Mouse (Mus musculus) midbrain, embryonic 13.5 days (tissue): ENCODE data around the gene Dnajb4. TPM values are rescaled to one million over a fixed set of nuclear protein-coding genes. Genes with fewer than 3 reads are reported as not detected.
"Not testable (repeated sequence)": the region's sequence is repeated elsewhere in the genome, so short reads cannot be mapped to it uniquely, and the experiment has no call there.

Source experiments
- ATAC-seq: fragments of 200-750 bp; cut with Nextera tagmentation; 2 replicates; pipeline ENCODE4 v1.8.0; 2017; ENCODE audit warnings: mild to moderate bottlenecking, moderate TSS enrichment, moderate library complexity
- H3K27ac ChIP-seq: fragments of 300-500 bp; sonication (generic); 2 replicates; pipeline ENCODE4 v1.5.1; 2015; ENCODE audit warnings: inconsistent platforms, mild to moderate bottlenecking, moderate library complexity
- H3K27me3 ChIP-seq: fragments of 300-500 bp; sonication (generic); 2 replicates; pipeline ENCODE4 v1.6.1; 2015; ENCODE audit warnings: mild to moderate bottlenecking, inconsistent platforms
- H3K36me3 ChIP-seq: fragments of 300-500 bp; sonication (generic); 2 replicates; pipeline ENCODE4 v1.6.1; 2015; ENCODE audit warnings: mild to moderate bottlenecking, inconsistent platforms
- H3K4me1 ChIP-seq: fragments of 300-500 bp; sonication (generic); replicated peaks from 2 replicates; pipeline ENCODE4 v1.6.1; 2015; ENCODE audit warnings: inconsistent platforms
- H3K4me2 ChIP-seq: fragments of 300-500 bp; sonication (generic); replicated peaks from 2 replicates; pipeline ENCODE4 v1.6.1; 2015; ENCODE audit warnings: moderate library complexity, mild to moderate bottlenecking, inconsistent platforms
- H3K4me3 ChIP-seq: fragments of 300-500 bp; sonication (generic); replicated peaks from 2 replicates; pipeline ENCODE4 v1.5.1; 2015; ENCODE audit warnings: mild to moderate bottlenecking, inconsistent platforms
- H3K9ac ChIP-seq: fragments of 300-500 bp; sonication (generic); replicated peaks from 2 replicates; pipeline ENCODE4 v1.6.1; 2015; ENCODE audit warnings: mild to moderate bottlenecking, inconsistent platforms
- H3K9me3 ChIP-seq: fragments of 300-500 bp; sonication (generic); 2 replicates; pipeline ENCODE4 v1.6.1; 2016; ENCODE audit warnings: mild to moderate bottlenecking, inconsistent platforms
- WGBS: fragments of 180-500 bp; shearing (Covaris S2); methylation state at CpG from one replicate; pipeline ENCODE4 v1.1.7; 2015; 5-methylcytosine and 5-hydroxymethylcytosine counted together
- polyA plus RNA-seq: library from polyadenylated mRNA; unstranded; fragments of >200 nt; fragmentation: Nextera tagmentation; extraction: Ambion mirVana; gene quantifications from 2 replicates; pipeline ENCODE4 v1.2.1, GENCODE M21; 2015

The Dnajb4 gene
- polyA plus RNA-seq, 1 experiment from 2014 or later = 33.9 TPM

- no peak overlapping the region for H3K4me2 ChIP-seq
- no peak overlapping the region for H3K27ac ChIP-seq
- H3K4me3 ChIP-seq = no peak overlapping the region
- no peaks in the 10 kb centered on the region; the same call in 1 of the 2 replicates for H3K4me1 ChIP-seq
- H3K27me3 ChIP-seq = peaks cover 4% of the 10 kb centered on the region; the same call in 1 of the 2 replicates
- no peak overlapping the region for H3K9ac ChIP-seq
- ATAC-seq = no peak
- no peaks in the 10 kb centered on the region for H3K9me3 ChIP-seq
- no peaks in the 10 kb centered on the region for H3K36me3 ChIP-seq
- WGBS = 88% methylated on average over 5 of the region's 5 CpGs
Observed at GRCm38 (mm10) chr3:152154095-152154494, 56.0 kb downstream of the Dnajb4 start.

GRCm38 (mm10) chr3:152153152-152153551 lies 57.0 kb downstream of the Dnajb4 start:
- Histone ChIP-seq H3K27me3 (peaks cover 4% of the 10 kb centered on the region; the same call in 1 of the 2 replicates), H3K4me2 (no peak overlapping the region), H3K27ac (no peak overlapping the region), H3K4me1 (no peaks in the 10 kb centered on the region; the same call in 1 of the 2 replicates), H3K4me3 (no peak overlapping the region), H3K9me3 (no peaks in the 10 kb centered on the region), H3K36me3 (no peaks in the 10 kb centered on the region), H3K9ac (no peak overlapping the region)
- 90% methylated on average over 2 of the region's 2 CpGs for WGBS
- no peak for ATAC-seq

- 100% methylated on average over 1 of the region's 1 CpGs for WGBS
- no peak overlapping the region for H3K4me3 ChIP-seq
Observed at GRCm38 (mm10) chr3:152152483-152152804, 57.7 kb downstream of the Dnajb4 start.

GRCm38 (mm10) chr3:152151725-152152482 lies 58.2 kb downstream of the Dnajb4 start:
- Histone ChIP-seq H3K9ac (no peak overlapping the region), H3K4me2 (peak overlapping the region; percentile 41), H3K27me3 (peaks cover 2% of the 10 kb centered on the region; the same call in 1 of the 2 replicates), H3K4me1 (no peaks in the 10 kb centered on the region; the same call in 1 of the 2 replicates), H3K36me3 (no peaks in the 10 kb centered on the region), H3K4me3 (peak overlapping the region; percentile 22), H3K27ac (no peak overlapping the region), H3K9me3 (no peaks in the 10 kb centered on the region)
- 0 out of 2 replicates have a peak, but pooled peaks have one; percentile 35 for ATAC-seq
- 67% methylated on average over 24 of the region's 29 CpGs for WGBS

More at GRCm38 (mm10) chr3:152152483-152152804, 57.7 kb downstream of the Dnajb4 start:
- H3K9me3 ChIP-seq = no peaks in the 10 kb centered on the region
- peaks cover 4% of the 10 kb centered on the region; the same call in 1 of the 2 replicates for H3K27me3 ChIP-seq
- H3K9ac ChIP-seq = no peak overlapping the region
- H3K4me1 ChIP-seq = no peaks in the 10 kb centered on the region; the same call in 1 of the 2 replicates
- H3K4me2 ChIP-seq = no peak overlapping the region
- H3K36me3 ChIP-seq = no peaks in the 10 kb centered on the region
- no peak overlapping the region for H3K27ac ChIP-seq
- ATAC-seq = no peak

DNA sequence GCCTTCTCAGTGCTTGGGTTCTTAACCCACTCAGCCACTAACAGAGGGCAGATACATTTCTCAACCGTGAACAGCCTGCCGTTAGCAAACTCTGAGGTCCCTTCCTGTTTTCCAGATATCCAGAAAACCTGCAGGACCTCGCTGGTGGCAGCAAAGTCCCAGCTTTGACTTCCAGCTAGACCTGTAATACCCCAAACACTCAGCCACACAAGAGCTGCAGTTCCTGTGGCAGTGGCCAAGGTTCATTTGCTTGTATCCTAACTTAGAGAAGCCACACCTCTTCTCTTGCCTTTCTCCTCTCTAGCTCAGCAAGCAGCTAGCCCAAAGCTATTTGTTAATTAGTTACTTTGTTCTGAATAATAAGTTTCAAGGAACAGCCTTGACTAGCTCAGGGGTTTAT lies 60.2 kb downstream of the Dnajb4 start:
- H3K4me2 ChIP-seq = no peak overlapping the region
- no peak overlapping the region for H3K4me3 ChIP-seq
- H3K27ac ChIP-seq = no peak overlapping the region
- no peak for ATAC-seq
- no peaks in the 10 kb centered on the region for H3K36me3 ChIP-seq
- H3K9me3 ChIP-seq = no peaks in the 10 kb centered on the region
- no peaks in the 10 kb centered on the region for H3K27me3 ChIP-seq
- H3K9ac ChIP-seq = no peak overlapping the region
- 66% methylated on average over 3 of the region's 3 CpGs for WGBS
- no peaks in the 10 kb centered on the region for H3K4me1 ChIP-seq

GRCm38 (mm10) chr3:152149449-152149848 lies 60.7 kb downstream of the Dnajb4 start:
- no peak overlapping the region for H3K9ac ChIP-seq
- no peaks in the 10 kb centered on the region for H3K36me3 ChIP-seq
- no peaks in the 10 kb centered on the region for H3K9me3 ChIP-seq
- no peak for ATAC-seq
- WGBS = 83% methylated on average over 7 of the region's 7 CpGs
- H3K27ac ChIP-seq = no peak overlapping the region
- H3K27me3 ChIP-seq = no peaks in the 10 kb centered on the region
- H3K4me2 ChIP-seq = no peak overlapping the region
- no peak overlapping the region for H3K4me3 ChIP-seq
- H3K4me1 ChIP-seq = no peaks in the 10 kb centered on the region

DNA sequence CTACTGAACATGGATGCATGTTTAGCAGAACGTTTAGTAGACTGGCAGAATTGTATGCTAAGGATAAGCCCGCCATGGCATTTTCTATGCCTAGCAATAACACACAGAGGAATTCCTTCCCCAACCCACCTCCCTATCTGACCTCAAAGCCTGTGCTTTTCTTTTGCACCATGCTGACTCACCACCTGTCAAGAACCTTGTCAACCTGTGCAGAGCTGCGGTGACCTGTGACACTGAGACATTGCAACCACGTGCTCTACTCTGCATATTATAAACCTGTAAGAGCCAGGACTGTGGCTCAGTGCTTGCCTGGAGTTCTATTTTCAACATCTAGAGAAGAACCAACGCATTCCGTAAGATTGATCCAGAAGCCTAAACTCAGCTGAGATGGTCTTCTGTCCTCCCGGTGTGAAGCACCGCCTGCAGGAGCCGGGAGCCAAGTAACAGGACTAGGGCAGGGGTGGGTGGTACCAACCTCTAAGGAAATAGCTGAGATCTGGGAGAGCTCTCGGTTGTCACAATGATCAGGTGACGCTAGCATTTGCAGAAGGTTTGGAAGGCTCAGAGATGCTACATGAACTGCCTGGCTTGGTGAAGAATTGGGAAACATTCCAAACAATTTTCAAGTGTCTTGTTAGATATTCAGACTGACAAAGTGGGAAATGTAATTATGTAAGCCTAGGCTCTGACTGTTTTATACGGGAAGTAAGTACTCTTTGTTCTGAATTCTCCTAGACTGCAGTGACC lies 62.8 kb downstream of the Dnajb4 start:
- no peak overlapping the region for H3K9ac ChIP-seq
- H3K4me3 ChIP-seq = no peak overlapping the region
- no peak overlapping the region for H3K4me2 ChIP-seq
- H3K27me3 ChIP-seq = no peaks in the 10 kb centered on the region
- no peaks in the 10 kb centered on the region for H3K9me3 ChIP-seq
- H3K36me3 ChIP-seq = no peaks in the 10 kb centered on the region
- ATAC-seq = no peak
- no peak overlapping the region for H3K27ac ChIP-seq
- 81% methylated on average over 12 of the region's 12 CpGs for WGBS
- no peaks in the 10 kb centered on the region for H3K4me1 ChIP-seq

GRCm38 (mm10) chr3:152145186-152145585 lies 64.9 kb downstream of the Dnajb4 start:
- Histone ChIP-seq H3K4me1 (no peaks in the 10 kb centered on the region), H3K4me2 (no peak overlapping the region), H3K27me3 (no peaks in the 10 kb centered on the region), H3K27ac (no peak overlapping the region), H3K4me3 (no peak overlapping the region), H3K9ac (no peak overlapping the region), H3K36me3 (no peaks in the 10 kb centered on the region), H3K9me3 (no peaks in the 10 kb centered on the region)
- 78% methylated on average over 2 of the region's 2 CpGs for WGBS
- ATAC-seq = 0 out of 2 replicates have a peak, but pooled peaks have one; percentile 45

DNA sequence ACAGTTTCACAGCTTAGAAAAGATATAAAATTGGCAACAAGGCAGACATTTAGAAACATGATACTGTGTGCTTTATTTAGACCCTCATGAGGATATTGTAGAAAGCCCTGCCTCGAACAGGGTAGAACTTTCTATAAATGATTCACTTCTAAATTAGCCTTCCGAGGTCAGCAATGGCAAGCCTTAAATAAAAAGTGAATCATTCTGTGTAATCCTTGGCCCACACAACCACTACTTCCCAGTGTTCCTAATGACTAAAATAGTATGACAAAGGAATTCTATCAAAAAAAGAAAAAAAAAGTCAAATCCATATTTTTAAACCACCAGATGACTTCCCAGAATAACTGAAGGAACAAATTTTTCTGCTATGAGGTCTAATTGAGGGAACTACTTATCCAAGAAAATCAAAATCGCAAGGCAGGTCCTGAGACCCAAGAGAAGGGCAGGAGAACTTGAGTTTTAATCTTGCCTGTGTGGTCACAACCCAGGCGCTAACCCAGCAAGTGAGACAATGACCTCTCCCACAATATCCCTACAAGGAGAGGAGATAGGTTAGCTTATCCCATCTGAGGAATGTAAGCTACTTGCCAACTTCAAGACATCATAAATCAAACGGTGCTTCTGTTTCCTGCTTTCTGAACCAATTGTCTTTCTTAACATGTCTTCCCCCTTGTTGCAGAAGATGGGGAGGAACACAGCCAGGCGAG lies 67.0 kb downstream of the Dnajb4 start:
- Histone ChIP-seq H3K36me3 (no peaks in the 10 kb centered on the region), H3K27ac (no peak overlapping the region), H3K4me1 (no peaks in the 10 kb centered on the region), H3K9ac (no peak overlapping the region), H3K9me3 (no peaks in the 10 kb centered on the region), H3K4me2 (no peak overlapping the region), H3K27me3 (no peaks in the 10 kb centered on the region), H3K4me3 (no peak overlapping the region)
- WGBS = 89% methylated on average over 6 of the region's 6 CpGs
- no peak for ATAC-seq

DNA sequence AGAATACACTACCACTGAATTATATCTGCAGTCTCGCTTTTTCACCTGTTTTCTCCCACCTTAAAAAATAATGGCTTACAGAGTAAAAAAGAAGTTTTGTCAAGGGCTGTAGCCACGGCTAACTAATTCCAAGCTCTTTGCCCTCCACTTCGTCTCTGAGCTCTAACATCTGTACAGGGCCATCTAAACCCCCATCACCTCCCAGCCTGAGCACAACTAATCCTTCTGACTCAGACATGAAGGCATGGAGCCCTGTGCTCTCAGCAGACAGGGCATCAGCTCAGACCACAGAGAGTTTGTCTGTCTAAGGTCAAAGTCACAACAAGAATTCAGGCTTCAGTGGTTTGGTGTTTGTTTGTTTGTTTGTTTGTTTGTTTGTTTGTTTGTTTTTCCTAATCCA lies 68.0 kb downstream of the Dnajb4 start:
- WGBS = 62% methylated on average over 3 of the region's 3 CpGs
- Histone ChIP-seq H3K27ac (no peak overlapping the region), H3K27me3 (no peaks in the 10 kb centered on the region), H3K9me3 (no peaks in the 10 kb centered on the region), H3K9ac (no peak overlapping the region), H3K4me3 (no peak overlapping the region), H3K4me1 (no peaks in the 10 kb centered on the region), H3K36me3 (no peaks in the 10 kb centered on the region), H3K4me2 (no peak overlapping the region)
- ATAC-seq = no peak

DNA sequence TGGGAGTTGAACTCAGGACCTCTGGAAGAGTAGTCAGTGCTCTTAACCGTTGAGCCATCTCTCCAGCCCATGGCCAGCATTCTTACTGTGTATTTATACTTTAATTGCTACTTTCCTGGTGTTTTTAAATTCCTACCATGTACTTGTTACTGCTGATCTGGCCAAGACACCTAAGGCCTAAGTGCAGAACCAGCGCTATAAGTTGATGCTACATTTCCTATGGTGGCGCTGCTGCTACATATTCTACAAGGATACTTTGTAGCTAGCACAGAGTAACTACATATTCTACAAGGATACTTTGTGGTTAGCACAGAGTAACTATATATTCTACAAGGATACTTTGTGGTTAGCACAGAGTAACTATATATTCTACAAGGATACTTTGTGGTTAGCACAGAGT lies 70.8 kb downstream of the Dnajb4 start:
- H3K36me3 ChIP-seq, H3K9ac ChIP-seq, ATAC-seq, H3K27me3 ChIP-seq, H3K4me3 ChIP-seq, H3K4me2 ChIP-seq, H3K9me3 ChIP-seq, H3K27ac ChIP-seq, H3K4me1 ChIP-seq: not testable (repeated sequence)
- WGBS = 90% methylated on average over 3 of the region's 3 CpGs

DNA sequence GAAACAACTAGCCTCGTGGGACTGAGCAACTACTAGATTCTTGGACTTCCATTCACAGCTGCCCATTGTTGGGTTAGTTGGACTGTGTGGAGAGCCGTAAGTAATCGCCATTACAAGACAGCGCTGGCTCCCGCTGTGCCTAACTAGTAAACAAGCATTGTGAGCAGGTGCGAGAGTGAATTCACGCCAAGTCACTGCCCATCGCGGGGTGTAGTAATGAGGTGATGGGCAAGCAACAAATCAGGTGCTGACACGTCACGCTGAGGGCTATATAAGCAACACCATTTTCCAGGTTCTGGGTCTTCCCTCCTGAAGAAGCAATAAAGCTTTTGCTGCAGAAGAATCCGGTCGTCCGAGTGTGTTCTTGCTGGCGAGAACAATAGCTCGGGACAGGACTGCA lies 74.0 kb downstream of the Dnajb4 start:
- H3K9ac ChIP-seq, H3K4me2 ChIP-seq, H3K27me3 ChIP-seq, H3K4me3 ChIP-seq, H3K9me3 ChIP-seq, H3K27ac ChIP-seq, ATAC-seq, H3K36me3 ChIP-seq, H3K4me1 ChIP-seq: not testable (repeated sequence)
- 93% methylated on average over 16 of the region's 16 CpGs for WGBS
